Mouse (Mus musculus) frontal cortex, postnatal 36 days (tissue): ENCODE measurements at regions not wholly inside any gene's neighbourhood (a gene's known extent, or its start where the extent isn't known, plus 50 kb on each side); places are given as distances from the start of the nearest gene placed in this dataset.
A peak's percentile ranks its signal among the peaks of the same experiment; 100 is the strongest.

Source experiments
- DNase-seq, 2 experiments: peaks; one replicate each; pipeline ENCODE4 v3.0.0; 2022; ENCODE audit warnings: low spot score in 2 of 2

DNA sequence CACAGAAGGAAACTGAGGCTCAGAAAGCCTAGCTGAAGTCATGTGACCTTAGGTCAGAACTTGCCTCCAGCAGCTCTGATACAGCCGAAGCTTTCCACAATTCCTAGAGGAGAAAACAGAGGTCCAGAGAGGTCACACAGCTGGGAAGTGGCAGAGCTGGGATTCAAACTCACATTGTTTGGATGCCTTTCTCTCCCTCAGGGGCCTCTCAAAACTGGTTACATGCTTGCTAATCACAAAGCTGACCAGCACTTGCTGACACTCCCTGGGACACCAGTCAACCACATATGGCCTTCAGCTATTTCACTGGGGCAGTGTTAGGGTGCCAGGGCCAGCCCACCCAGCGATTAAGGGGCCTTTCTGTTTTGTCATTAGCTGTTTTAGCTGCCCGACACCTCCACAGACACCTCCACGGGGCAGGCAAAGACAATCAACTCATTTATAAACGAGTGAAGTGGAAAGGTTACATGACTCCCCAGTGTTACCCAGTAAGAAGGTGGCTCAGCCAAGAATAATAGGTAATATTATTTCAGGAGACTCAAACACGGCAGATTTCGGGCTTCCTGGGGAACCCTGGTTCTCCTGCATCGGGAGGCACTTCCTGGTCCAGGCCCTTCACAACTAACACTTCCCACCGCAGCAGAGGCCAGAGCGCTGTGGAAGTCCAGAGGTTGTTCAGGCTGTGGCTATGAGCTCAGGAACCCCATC is 71.4 kb downstream of the 2410131K14Rik start:
- no peak for DNase-seq

DNA sequence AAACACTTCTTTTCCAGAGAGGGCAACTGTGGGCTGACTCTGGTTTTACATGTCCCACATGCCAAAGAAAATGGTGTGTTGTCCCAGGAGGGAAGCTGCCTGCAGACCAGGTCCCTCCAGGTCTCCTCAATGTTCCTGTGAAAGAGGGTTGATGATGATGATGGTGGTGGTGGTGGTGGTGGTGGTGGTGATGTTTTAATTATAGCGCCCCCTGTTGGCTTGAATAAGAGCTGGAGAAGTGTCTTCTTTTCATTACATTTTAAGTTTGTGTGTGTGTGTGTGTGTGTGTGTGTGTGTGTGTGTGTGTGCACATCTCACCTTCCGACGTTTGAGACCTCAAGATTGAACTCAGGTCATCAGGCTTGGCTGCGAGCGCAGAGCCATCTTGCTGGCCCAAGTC is 73.0 kb downstream of the 2410131K14Rik start:
- no peak for DNase-seq

DNA sequence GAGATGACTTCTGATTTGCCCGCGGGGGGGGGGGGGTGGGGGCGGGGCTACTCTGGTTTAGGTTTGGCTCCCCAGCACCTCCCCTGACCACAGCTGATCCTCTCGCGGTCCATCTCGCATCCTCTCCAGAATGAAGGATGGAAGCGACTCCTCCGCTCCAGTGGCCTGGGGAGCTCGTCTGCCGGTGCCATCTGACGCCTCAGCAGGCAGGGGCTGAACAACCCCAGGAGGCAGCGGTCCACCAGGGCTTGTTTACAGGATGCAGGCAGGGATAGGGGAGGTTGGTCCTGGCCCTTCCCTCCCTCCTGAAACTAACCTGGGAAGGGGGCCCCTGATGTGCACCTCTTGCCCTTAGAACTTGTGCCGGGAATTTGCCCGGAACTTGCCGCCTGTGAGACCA is 73.9 kb downstream of the 2410131K14Rik start:
- DNase-seq, result no peak

DNA sequence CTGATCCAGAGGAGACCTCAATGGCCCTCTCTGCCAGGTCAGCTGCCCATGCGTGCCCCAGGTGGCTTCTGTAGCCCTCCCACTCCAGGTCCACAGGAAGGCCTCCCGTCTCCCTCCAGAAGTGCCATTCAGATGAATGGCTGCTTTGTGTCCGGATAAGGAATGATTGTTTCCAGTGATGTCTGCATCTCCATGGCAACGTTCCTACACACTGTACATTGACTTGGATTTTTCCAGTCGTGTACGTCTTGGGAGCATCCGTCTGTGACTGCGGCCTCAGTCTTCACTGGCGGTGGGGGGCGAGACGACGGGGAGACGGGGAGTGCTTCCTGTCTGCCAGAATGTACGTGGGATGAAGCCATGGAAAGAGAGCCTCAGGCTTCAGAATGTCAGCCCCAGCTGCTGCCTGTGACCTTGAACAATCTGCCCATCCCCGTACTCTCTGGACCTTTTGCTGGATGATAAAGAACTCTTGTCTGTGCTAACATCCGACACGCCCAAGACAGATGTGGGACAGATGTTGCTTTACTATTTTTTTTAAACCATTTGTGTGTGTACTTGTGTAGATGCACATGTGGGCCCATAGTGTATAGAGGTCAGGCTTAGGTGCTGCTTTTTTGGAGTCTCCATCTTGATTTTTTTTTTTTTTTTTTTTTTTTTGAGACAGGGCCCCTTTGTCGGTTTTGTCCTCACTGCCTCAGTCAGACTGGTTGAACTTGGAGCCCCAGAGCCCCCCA is 76.9 kb downstream of the 2410131K14Rik start:
- DNase-seq, result peak; percentile 57 to 58

DNA sequence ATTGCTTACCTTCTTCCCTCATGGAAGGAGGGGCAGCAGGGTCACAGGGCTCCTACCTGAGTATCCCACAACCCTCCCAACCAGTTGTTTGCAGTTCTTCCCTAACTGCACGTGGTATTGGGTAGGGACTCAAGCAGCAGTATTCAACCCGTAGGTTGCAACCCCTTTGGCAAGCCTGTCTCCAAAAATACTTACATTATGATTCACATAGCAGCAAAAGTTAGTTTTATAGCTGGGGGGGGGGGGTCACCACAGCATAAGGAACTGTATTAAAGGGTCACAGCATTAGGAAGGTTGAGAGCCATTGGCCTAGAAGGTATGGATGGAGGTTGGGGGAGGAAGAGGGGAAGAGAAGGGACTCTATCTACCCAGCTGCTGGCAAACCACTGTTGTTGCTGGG is 78.1 kb downstream of the 2410131K14Rik start:
- no peak for DNase-seq

DNA sequence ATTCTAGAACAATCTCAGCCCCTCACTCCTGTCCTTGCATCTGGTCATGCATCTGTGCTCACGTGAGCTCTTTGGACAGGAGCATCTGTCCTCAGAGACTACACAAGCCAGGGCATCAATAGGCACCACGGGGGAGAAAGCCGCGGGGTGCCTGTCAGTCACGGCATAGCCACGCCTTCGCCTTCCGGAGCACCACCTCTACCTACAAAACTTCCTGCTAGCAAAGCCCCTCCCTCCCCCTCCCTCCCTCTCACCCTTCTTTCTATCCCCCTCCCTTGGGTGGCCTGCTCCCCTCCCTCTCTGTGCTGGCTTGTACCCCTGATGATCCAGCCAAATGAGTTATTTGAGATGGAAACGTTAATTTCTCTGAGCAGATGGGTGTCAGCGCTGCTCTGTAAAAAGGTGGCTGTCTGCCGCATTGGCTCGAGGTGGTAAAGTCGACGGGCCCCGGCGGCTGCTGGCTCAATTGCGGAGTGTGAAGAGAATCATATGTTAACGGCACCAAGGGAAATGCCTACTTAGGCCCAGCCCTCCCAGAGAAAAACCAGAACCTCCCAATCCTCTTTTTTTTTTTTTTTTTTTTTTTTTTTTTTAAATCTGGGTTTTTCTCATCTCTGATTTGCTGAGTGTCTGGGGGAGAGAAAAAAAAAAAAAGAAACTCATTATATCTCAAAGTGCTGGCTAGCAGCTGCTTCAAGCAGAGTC is 82.0 kb downstream of the 2410131K14Rik start:
- peak; percentile 49 to 63 for DNase-seq

DNA sequence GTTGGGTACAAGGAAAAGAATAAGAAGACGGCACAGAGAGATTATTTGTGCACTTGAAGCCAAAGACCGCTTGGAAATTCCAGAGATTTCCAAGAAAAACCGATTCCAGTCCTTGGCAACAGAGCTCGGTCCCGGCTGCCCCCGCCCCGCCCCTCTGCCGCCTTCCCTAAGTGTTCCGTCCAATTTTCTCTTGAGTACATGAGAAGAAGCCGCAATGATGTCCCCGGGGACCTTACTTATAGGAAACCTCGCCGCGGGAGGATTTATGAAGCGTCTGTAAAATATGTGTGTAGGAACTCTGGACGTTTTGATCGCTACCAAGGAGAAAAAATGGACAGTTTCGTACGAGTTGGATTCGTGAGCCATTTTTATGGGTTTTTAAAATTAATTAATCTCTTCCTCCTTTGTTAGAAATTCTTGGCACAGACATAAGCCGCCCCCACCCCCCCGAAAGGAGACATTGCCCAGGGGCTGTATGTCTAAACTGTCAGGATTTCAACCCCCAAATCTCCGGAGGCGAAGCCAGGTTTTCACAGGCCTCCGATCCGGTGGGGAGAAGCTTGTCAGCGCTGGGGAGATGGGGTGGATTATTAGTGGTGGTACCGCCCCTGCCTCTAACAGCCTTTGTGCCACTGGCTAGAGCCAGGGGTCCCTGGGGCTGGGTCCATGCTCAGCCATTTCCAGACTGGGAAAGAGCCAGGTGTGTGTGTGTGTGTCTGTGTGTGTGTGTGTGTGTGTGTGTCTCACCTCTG is 83.1 kb downstream of the 2410131K14Rik start:
- no peak for DNase-seq

DNA sequence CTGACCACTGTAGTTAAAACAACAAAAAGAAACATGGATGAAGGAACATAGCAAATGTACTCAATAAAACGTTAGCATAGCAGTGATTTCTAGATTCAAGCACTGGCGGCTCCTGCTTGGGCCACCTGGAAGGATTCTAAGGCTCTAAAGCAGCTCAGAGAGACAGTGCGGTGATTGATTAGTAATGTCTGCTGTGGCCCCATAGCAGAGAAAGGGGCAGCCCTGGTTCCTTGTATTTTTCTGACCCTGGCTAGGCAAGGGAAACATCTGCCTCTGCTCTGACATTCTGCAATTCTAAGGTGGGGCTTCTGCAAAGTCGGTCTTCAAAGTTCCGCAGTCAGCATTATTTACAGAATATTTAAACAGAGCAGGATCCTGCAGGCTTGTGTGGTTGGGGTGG is 84.1 kb downstream of the 2410131K14Rik start:
- no peak for DNase-seq

DNA sequence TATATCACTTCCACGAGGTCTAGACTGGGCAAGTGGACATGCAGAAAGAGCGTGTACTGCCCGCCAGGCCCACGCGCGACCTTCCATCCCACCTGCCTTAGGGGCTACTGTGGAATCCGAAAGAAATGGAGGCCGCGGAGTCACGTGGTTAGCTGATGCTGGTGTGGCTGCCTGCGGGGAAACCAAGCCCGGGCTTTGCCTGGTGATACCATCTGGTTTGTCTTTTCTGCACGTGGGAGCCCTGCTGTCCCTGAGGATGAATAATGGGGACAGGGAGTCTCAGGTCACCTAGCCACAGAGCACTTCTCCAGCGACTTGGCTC is 86.2 kb downstream of the 2410131K14Rik start:
- no peak for DNase-seq

DNA sequence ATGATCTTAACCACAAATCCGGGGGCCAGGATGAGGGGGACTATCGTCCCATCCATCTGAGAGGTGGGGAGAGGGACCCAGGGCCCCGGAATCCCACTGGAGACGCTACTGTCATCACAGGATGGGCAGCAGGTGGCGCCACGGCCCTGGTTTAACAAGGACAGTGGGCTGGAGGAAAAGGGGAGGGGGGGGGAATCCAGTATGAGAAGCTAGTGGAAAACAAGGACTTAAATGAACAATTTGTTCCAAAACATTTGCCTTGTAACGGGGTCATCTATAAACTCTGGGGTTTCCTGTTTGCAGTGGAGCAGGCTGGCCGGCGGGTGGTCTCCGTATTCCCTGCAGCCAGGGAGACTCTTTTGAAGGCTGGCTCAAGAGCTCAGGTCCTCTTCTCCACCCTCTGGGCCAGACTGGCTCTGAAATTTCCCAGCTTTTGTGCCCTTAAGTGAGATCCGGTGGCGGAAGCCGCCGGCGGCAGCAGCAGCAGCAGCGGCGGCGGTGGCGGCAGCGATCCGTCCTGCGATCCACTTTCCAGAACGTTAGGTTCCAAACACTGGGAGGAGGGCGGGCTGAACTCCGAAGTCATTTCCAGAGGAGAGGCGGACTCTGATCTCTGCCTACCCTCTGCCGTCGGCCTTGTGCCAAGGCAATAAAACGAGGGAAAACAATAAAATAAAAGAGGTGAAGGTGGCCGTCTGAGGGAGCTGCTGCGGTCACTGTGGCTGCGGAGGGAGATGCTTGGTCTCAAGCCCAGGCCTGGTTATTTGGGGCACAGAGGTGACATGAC is 86.8 kb downstream of the 2410131K14Rik start:
- DNase-seq, result peak; percentile 81 to 86

DNA sequence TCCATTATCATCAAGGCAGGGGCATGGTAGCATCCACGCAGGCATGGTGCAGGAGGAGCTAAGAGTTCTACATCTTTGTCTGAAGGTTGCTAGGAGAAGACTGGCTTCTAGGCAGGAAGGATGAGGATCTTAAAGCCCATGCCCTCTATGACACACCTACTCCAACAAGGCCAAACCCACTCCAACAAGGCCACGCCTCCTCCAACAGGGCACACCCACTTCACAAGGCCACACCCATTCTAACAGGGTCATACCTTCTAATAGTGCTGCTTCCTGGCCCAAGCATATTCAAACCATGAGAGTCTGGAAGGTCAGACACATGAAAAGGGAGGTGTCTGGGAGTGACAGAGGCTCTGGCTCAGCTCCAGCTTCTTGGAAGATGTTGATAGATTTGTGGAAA is 89.0 kb downstream of the 2410131K14Rik start:
- no peak for DNase-seq

DNA sequence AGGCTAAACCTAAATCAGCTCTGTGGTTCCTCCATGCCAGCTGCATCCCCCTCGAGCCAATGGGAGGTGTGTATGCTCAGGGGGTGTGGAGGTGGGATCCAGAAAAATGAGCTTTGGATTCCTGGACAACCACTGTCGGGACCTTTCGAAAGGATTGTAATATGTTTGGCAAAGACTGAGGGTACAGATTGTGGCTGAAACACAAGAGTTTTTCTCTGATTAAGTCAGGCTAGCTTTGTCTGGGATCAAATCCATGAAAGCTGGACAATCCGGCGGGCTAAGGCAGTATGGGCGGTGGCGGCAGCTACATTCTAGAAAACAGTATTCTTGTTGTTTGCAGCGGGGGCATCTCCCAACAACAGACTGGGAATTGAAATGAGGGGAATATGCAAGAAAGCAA is 93.2 kb downstream of the 2410131K14Rik start:
- DNase-seq, result no peak

DNA sequence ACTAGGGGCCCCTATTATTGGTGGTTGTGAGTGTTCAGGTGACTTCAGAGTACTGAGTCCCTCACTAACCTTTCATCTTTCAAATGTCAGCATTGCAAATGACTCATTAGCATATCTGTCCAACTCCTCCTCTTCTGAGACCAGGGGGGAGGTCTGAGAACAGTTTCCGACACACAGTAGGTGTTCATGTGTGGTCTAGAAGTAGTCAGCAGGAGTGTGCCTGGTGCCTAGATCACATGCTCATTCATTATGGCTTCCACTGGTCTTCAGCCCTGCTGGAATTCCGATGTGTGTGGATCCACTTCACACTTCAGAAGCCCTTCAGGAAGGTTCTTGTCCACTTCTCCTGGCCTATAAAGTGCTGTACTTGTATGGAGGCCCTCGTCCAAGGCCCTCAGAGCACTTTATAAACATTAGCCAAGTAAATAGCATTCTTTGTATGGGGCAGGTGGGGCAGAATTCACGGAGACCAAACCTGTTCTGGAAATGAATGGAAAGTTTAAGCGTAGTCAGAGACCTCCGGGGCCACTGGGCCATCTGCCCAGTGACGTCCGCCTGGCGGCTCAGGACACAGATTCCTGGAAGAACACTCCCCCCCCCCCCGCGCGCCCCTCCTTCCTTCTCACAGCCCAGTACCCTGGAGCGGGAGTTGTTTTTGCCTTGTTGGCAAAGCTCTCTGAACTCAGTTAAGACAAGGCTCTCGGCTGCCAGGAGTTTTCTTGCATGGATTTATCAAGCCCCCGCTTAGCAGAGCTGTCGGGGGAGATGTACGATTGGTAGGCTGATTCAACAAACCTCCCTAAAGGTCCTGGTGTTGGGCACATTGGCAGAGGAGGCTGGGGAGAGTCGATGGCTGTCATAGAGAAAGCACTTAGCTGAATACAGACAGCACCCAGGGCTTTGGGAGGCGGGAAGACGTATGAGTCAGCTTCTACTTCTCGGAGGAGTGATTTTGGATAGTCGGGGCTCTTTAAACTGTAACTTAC is 94.9 kb downstream of the 2410131K14Rik start:
- peak; percentile 49 to 61 for DNase-seq

DNA sequence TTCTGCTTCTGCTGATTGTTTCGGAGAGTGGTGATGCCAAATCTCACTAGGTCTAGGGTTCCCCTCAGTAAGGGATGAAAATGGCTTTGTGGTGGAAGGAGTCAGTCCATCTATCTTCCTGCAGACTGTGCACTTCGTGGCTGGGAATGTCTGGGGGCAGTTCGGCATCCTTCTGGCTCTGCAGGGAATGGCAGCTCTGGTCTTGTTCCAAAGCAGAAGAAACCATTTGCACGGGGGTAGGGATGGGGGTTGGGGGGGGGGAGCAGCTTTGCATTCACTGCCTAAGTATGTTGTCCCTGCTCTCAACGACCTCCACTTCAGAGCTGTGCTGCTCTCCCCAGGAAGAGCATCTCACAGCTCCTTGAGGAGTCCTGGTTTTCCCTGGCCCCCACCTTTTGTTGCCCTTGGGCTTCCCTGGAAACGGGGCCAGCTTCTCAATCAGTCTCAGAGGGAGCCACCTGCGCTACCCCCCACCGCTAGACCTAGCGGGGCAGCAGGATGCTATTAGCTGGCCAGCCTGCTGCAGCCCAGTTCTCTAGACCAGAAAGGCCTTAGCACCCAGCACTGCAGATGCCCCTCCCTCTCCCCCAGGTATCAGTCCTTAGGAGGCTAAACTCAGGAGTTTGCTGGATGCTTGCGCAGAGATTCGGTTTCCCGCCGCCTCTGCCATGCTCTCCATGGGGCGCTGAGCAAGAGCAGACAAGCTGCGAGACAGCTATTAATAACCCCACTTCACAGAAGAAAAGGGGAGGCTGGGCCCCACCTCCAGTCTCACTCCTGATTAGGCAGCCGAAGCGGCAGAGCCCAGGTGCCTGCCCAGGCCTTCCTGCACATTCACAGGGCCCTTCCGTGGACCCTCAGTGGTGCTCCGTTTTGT is 98.7 kb downstream of the 2410131K14Rik start:
- peak in 1 of 2 experiments; percentile 63 for DNase-seq

DNA sequence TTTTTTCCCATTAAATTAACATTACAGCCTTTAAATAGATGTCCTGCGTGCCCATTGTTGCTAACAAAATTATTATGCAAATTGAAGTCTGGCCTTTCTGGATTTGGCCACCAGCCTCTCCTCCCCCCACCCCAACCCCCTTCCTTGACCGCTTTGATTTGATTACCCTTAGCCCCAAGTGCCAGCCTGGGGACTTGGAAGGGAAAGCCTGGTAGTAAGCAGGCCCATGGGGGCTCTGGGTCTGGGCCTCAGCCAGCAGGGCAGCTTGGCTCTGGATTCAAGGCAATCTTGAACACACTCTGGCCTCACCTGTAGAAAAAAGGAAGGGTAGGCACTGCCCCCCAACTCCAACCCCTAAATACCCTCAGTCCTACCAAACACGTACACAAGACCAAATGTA is 100.2 kb downstream of the 2410131K14Rik start:
- no peak for DNase-seq

DNA sequence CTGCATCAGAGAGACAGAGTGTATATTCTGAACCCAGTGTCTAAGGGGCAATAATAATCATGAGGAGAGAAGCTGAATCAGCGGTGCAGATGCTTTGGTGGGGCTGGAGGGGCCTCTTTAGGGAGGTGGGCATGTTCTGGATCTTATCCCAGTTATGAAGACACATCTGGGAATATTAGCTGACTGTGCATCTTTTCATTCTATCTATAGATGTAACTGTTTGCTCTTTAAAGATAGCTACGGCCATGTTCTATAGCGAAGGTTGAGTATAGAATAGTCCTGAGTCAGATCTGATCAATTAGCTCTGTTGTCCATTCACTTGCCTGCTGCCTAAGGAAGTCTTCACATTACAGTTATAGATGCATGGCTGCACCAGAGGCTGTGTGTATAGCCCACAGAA is 104.0 kb downstream of the 2410131K14Rik start:
- no peak for DNase-seq

DNA sequence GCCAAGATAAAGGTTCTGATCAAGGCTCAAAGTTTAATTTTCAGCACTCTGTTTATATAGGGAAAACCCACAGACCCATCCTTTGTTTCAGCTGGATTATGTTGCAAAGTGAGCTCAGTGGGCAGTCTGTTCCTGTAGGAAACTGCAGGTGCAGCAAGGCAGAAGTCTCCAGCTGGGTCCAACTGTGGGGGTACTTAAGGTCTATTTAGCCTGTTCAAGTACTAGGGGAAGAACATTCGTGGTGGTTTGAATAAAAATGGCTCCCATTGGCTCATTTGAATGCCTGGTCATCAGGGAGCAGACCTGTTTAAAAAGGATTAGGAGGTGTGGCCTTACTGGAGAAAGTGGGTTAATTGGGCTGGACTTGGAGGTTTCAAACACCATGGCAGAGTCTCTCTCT is 106.3 kb downstream of the 2410131K14Rik start:
- no peak for DNase-seq

DNA sequence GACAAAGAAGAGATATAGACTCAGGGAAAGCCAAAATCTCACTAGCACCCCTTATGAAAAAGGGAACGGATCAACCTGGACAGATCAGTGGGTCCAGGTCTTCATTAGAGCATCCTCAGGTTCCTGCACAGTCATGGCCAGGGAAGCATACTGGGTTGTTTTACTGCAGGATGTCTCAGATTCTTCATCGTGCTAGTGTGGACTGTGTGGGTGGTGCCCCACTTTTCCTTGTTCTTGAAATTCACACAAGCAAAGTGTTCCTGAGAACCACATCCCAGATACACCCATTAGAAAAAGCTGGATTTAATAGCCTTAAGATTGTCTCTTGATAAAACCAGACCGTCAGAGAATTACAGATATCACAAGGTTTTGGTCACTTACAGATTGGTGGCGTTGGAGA is 107.1 kb downstream of the 2410131K14Rik start:
- peak in 1 of 2 experiments; percentile 60 for DNase-seq

DNA sequence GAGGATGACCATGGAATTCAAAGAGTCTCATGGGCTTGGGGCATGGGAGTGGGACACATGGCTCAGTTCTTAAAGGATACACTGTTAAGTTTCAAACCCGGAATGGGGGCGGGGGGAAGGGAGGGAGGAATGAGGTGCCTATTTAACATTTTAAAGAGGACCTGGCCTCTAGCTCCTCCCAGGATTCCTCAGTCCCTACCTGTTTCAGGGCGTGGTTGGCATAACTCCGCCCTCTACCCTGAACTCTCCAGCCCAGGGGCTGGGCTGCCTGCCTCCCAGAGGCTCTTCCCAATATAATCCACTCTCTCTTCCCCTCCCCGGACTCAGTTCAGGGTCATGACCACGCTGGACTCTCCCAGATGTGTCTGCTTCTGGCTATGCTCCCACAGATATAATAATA is 108.0 kb downstream of the 2410131K14Rik start:
- DNase-seq, result no peak
